Mouse (Mus musculus): Measurements from ENCODE around the gene Bptf.
A peak's percentile ranks its signal among the peaks of the same experiment; 100 is the strongest.
"Not testable (repeated sequence)": the region's sequence is repeated elsewhere in the genome, so short reads cannot be mapped to it uniquely, and the experiment has no call there.

Gene Bptf

DNA sequence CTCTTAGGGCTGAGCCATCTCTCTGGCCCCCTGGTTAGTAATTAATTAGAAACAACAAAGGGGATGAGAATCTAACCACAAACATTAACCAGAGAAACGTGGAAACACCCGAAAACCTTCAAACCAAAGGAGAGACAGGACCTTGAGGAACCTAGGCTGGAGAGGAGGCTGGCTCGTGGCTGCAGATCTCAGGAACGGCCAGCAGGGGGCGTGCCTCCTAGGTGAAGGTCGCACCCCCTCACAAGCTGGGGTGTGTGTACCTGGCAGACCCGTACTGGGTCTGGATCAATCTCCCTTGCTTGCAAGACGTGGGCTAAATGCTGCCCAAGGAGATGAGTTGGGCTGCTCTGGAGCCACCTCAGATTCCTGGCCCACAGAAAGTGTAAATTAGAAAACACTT, 113.3 kb downstream of the Bptf start:
- no peak for DNase-seq (ENCODE audit: low spot score in 2 of 2)

DNA sequence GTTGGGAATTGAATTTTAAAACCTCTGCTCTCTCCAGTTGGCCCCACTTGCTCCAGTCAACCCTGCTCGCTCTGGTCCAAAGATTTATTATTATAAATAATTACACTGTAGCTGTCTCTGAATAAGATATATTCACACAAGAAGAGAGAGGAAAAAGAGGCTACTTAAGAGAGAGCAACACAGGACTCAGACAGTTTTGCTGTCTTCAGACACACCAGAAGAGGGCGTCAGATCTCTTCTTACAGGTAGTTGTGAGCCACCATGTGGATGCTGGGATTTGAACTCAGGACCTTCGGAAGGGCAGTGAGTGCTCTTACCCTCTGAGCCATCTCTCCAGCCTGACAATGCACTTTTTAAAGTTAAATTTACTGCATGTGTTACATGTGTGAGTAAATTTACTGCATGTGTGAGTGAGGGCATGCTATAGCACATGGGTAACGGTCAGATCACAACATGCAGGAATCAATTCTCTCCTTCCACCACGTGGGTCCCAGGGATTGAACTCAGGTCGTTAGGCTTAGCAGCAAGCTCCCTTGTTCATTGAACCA, 114.5 kb downstream of the Bptf start:
- no peak for DNase-seq (ENCODE audit: low spot score in 2 of 2)

DNA sequence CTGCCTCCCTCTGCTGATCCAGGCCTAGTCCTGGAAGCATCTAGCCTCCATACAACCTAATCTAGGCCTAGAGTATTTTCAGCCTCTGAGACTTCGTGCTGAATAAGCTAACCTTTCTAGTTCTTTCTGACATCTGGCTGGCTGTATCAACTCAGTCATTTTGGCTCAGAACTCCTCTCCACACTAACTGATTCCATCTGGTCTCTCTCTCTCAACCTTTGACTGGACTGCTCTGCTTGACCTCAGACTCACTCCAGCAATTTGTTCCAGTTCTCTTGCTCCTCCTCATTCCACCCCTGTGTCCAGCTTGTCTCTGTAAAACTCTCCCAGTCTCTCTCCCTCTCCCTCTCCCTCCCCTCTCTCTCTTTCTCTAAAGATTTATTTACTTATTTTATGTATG, 115.0 kb downstream of the Bptf start:
- DNase-seq (ENCODE audit: low spot score in 2 of 2), result no peak

DNA sequence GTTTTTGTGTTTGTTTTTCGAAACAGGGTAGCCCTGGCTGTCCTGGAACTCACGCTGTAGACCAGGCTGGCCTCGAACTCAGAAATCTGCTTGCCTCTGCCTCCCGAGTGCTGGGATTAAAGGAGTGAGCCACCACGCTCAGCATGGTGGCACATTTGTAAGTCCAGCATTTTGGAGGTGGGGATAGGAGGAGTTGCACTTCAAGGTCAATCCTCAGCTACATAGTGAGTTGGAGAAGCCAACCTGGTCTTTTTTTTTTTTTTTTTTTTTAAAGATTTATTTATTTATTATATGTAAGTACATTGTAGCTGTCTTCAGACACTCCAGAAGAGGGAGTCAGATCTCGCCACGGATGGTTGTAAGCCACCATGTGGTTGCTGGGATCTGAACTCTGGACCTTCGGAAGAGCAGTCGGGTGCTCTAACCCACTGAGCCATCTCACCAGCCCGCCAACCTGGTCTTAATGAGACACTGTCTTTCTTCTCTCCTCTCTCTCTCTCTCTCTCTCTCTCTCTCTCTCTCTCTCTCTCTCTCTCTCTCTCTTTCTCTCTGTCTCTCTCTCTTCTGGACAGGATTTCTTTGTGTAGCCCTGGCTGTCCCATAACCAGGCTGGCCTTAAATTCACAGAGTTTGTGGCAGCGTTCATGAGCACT, 116.3 kb downstream of the Bptf start:
- DNase-seq (ENCODE audit: low spot score in 2 of 2), result not testable (repeated sequence)

DNA sequence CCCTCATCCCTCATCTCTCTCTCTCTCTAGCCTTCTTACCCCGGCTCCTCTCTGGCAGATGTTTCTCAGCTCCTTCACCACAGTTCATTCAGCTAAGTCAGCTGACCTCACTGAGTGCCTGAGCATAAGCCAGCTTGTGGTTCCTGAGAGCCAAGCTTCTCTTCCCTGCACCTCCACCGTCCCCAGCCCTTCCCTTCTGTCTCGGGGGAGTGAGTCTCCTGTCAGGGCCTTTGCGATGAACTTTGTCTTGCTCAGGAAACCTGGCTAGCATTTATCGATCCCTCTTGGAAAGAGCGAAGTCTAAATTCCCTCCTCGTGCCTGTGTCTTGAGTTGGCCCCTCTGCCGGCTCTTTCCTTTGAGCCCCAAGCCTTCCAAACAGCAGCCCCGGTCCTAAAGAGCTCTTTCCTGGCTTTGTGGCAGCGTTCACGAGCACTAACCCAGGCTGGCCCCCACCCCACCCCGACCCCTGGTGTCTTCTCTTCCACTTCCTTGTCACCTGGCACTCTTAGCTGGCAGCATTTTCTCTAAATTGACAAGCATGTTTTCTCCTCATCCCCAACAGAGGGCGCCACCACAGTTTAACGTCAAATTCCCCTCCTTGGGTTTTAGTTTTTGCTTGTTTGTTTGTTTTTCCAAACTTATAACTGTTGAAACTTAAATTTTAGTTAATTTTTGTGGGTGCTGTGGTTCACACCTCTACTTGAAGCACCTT, 117.2 kb downstream of the Bptf start:
- no peak for DNase-seq (ENCODE audit: low spot score in 2 of 2)

DNA sequence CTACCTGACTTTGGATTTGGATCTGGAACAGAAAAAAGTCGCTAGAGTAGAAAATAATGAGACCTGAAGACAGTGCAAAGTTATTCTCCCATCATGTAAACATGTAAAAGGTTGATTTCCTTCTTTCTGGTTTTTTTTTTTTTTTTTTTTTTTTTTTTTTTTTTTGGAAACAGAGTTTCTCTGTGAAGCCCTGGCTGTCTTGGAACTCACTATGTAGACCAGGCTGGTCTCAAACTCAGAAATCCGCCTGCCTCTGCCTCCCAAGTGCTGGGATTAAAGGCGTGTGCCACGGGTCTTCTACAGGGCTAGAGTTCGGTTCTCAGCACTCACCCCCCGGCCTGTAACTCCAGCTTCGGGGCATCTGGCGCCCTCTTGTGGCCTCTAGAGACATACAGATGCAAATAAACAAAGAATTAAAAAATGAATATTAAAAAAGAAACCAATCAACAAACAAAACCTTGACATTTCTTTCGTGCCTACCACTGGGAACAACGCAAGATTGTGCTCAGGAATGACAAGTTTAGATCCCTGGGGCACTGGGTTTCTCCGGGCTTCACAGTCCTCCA, 117.8 kb downstream of the Bptf start:
- DNase-seq (ENCODE audit: low spot score in 2 of 2), result no peak

DNA sequence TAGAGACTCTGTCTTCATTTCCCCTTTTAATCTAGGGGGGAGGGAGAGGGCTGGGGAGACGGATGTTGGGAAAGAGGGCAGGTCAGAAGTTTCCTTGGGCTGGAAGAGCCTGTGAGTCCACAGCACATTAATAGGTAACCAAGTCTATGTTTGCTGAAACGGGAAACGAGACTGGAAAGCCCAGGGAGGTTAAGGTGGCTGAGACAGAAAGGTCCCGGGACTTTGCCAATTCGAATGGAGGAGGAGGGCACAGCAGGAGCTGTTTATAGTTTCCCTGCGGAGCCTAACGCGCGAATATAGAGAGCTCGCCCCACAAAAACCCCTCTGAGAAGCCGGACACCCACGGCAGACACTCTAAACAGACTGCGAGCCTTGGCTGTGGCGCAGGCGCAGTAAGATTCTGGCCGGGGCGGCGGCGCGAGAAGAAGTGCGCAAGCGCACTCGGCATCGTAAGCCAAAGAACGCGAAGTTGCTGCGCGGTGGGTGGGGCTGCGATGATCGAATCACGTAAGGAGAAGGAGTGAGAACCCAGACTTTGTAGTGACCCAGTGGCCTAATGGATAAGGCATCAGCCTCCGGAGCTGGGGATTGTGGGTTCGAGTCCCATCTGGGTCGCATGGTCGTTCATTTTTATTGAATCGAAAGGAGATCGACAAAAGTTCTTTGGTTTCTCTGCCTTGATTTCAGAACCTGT, 119.5 kb downstream of the Bptf start:
- peak; percentile 98 to 99 for DNase-seq (ENCODE audit: low spot score in 2 of 2)

DNA sequence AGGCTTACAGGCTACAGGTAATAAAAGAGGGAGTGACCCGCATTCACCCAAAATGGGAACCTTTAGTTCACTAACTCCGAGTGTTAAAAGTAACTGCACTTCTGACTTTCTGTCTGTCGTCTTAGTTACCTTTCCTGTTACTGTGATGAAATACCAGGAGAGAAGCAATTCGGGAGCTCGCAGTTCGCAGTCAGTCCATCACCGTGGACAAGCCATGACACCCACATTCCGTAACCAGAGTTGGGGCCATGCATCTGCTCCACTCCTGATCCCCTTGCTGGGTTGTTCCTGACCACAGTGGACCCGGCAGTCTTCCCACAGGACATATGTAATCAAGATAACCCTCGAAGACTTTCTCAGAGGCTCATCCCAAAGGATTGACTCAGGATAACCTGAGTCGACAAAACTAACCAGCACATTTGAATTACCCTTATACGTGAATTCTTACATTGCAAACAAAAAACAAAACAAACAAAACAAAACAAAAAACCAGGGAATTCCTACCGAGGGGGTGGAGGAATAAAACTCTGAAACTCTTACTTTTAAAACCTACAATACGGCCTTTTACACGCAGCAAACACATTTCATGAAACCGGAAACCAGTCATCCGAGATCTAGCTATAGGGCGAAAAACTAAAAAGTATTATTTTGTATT, 120.1 kb downstream of the Bptf start:
- no peak for DNase-seq (ENCODE audit: low spot score in 2 of 2)

DNA sequence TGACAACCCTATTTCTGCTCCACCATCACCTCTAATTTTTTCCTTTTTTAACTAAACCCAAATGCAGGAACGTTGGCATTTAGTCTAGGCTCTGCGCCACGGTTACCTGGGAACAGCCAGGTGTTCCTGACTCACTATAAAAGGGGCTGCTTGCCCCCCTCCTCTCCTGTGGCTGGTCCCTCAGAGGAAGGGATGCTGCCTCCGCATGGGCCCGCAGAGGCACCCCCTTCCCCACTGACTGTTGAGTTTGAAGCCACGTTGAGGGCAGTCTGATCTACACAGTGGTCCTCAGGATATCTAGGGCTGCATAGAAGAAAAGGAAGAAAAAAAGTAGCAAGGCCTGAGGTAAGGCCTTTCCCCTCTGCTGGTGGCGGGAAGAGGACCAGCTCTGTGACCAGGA, 120.8 kb downstream of the Bptf start:
- no peak for DNase-seq (ENCODE audit: low spot score in 2 of 2)

DNA sequence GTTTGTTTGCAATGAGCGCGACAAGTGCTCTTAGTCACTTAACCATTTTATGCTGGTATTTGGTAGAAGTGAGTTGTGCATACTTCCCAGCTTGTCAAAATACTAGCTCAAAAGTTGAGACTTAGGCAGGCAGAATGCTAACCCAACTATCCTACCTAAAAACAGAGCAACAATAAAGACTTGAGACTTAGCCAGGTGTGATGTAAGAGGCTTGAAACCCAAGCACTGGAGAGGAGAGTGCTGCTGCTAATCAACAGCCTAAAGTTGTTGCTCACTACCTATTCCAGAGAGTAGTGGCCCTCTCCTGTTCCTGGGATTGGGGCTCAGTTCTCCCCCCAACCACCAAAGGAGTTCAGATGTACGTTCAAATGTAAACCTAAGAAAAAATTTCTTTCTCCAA, 121.5 kb downstream of the Bptf start:
- no peak for DNase-seq (ENCODE audit: low spot score in 2 of 2)

DNA sequence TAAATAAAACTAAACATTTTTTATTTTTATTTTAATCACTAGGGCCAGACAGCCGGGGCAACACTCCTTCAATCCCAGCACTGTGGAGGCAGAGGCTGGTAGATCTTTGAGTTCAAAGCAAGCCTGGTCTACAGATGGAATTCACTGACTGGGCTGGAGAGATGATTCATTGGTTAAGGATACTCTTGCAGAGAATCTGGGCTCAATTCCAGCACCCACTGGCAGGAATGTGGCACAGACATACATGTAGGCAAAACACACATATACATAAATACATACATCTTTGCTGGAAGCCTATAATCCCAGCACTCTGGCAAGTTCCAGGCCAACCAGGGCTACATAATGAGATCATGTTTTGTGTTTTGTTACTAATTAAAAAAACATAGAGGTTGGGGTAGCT, 126.4 kb downstream of the Bptf start:
- DNase-seq (ENCODE audit: low spot score in 2 of 2), result no peak

DNA sequence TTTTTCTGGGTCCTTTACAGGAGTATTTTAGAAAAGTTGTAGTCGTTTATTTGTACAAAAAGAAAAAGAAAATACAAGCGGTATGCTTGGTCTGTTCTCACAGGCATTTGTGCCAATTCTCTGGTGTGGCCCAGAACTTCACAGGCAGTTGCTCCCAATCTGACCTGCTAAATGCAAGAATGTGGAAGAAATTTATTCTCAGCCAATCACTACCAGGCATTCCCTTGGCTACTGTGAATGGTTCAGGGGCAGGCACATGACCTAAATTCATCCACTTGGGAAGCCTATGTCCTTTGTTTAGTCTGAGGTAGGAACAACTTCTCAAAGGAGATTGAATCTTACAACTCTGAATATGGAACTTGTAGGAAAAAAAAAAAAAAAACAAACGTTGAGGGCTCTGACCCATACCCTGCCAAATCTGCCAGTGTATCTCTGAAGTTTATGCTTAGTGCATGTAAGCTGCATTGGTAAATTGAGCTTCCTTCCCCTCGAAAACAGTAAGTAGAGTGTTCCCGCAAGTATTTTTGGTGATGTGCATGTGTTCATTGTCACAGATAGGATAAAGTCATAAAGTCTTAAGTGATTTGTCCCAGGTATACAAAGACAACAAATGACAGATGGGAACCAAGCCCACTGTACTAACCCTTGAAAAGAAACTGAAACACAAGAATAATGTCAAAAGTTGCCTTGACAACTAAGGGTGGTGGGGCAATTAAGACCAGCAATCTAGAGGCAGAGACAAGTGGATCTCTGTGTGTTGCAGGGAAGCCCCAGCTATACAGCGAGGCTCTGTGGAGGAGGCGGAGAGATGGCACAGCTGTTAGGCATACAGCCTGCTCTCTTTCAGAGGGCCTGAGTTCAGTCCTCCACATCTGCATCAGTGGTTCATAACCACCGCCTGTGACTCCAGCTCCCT, 129.9 kb downstream of the Bptf start:
- no peak for DNase-seq (ENCODE audit: low spot score in 2 of 2)

DNA sequence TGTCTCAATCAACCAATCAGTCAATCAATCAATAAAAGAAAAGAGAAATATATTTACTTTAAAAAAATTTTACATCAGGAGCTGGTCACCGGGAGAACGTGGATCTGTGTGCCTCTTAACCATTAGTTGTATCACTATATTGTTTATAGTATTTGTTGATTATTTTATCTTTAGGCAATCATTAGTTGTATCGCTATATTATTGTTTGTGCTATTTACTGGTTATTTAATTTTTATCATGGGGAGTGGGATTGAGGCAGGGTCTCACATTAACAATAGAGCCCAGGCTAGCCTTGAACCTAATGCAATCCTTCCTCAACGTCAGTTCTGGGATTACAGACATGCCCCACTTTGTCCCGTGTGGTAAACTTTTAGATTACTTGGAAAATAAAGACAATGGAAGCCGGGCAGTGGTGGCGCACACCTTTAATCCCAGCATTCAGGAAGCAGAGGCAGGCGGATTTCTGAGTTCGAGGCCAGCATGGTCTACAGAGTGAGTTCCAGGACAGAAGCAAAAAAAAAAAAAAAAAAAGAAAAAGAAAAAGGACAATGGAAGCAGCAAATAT, 131.9 kb downstream of the Bptf start:
- no peak for DNase-seq (ENCODE audit: low spot score in 2 of 2)

DNA sequence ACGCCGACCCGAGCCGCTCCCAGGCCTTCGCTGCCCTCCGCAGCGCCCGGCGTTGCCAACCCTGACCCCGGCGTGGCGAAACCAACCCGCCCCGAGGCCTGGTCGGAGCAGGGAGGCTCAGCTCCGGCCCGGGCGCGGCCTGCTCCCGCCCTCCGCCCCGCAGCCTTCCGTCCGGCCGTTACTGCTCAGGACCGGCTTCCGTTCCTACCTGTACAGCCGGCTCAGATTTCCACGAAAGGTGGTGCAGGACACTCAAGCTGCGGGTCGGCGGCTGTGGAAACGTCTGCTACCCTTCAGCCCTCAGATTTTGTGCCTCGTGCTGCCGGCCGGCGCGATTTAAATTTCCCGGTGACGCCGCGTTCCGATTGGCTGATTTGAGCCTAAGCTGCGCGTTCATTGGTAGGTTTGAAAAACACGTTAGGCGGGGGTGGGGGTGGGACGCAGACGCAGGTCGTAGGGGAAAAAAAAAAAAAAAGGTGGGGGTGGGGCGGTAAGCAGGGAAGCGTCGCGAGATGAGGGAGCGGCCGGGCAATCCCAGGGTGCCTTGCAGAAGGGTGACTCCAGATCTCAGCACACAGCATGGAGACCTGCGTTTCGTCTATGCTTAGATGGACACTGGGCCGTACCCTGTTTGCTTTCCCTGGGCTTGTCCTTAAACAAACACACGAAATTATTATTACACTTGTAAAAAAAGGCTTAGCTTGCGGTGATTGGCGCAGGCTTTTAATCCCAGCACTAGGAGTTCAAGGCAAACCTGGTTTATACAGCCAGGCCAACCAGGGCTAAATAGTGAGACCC, 132.6 kb downstream of the Bptf start, which contains the start of gene Kpna2:
Gene Kpna2 (minus strand): TSS at position 391 of the 798 bp plus-strand sequence.
- DNase-seq (ENCODE audit: low spot score in 2 of 2), result peak; percentile 83 to 92

DNA sequence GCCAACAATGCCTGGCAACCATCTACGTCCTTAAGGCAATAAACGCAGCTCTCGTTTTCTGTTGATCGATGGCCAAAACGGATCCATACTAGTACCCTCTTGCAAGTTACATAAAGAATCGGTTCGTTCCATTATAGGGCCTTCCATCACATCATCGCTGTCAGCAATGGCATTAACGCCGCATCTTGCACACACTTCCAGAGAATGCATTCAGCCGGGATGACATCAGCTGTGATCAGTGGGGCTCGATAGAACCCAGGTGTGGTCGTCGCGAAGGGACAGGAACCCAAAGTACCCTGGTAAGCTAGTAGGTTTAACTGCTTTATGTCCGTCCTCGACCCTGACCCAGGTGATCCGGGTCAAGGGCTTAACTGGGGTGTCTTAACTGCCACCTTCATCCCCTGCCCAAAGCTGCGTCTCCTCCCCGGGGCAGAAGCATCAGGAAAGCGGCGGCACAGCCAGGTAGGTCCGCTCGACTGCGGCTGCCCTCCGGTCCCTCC, 133.2 kb downstream of the Bptf start:
- DNase-seq (ENCODE audit: low spot score in 2 of 2), result no peak

DNA sequence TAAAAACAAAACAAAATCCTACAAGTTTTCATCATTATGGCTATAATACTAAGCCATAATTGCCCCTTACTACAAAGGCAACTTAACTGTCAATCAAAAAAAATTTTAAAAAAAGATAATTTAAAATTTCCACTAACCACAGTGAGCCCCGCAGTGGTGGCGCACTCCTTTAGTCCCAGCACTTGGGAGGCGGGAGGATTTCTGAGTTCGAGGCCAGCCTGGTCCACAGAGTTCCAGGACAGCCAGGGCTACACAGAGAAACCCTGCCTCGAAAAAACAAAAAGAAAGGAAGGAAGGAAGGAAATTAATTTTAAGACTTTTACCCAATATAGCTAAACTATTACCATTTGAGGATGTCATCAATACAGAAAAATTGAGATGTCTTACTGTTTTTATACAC, 134.0 kb downstream of the Bptf start:
- DNase-seq (ENCODE audit: low spot score in 2 of 2), result no peak

DNA sequence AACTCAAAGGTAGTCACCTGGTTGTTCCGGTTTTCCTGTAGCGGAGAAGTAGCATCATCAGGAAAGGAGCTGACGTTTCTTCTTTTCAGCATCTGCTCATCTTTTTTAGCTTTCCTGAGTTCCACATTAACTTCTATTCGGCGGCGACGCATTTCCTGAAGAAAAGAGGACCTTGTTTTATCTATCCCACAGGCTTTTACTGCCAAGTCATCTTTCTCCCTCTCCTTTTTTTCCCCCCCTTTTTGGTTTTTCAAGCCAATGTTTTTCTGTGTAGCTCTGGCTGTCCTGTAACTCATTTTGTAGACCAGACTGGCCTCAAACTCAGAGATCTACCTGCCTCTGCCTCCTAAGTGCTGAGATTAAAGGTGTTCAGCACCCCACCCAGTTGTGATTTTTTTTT, 135.4 kb downstream of the Bptf start:
- not testable (repeated sequence) for DNase-seq (ENCODE audit: low spot score in 2 of 2)

DNA sequence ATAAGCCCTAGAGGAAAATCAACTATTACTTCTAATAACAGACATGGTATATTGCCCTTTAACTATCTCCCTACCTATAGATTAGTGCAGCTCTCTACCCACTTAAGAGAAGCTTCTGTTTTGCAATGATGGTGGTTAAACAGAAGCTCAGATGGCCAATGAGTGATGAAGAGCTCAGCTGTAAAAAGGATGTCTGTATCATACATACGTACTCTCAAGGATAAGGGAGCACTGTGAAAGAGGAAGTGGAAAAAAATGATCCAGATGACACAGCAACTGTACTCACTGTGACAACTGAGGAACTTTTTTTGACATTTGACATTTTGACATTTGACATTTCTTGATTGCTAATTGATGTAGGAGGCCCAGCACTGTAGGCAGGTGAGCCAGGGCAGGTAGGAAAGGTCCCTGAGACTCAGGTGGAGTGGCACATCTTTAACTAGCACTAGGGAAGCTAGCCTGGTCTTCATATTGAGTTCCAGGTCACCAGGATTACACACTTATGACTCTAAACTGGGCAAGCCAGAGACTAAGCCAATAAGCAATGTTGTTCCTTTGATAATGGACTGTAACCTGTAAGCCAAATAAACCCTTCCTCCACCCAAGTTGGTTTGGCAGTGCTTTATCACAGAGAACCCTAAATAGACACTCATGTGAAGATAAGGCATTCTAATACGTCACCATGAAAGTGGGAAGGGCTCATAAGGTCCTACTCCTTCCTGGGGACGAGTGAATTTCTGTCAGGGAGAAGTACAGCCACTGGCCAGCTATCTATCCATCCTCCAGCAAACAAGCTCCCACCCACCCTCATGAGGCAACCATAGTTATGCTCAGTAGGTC, 137.5 kb downstream of the Bptf start:
- no peak for DNase-seq (ENCODE audit: low spot score in 2 of 2)

Measured in cerebellum, postnatal 4 days (tissue).